In genomic region chrX:20497682-20498081, GRCm38 (mm10) we compare ENCODE assay signal across 26 mouse cellular contexts. TPM values are rescaled to one million over a fixed set of nuclear protein-coding genes. Genes with fewer than 3 reads are reported as not detected.
DNase-seq lines count a peak whose midpoint lies in the region; ATAC-seq and TF ChIP-seq lines count a peak whose summit lies in the region.
"Had no signal": no experiment of that assay in that cellular context is flagged by ENCODE, and none has a peak within 500 bp of the region (broad histone marks: within the 10 kb centered on the region; RNA-seq: fewer than 3 reads in every experiment).

No protein-coding gene starts in this region.

- no peak for TF ChIP-seq POLR2A in brain, embryonic 14.5 days (IDR thresholded peaks at IDR 0.05; ENCODE audit: borderline replicate concordance, extremely low read depth, insufficient read depth, insufficient read length, poor library complexity, severe bottlenecking)

- DNase-seq in layer of hippocampus, adult 2 months (ENCODE audit: low spot score in 2 of 2): no peak
- no peak for DNase-seq in layer of hippocampus, adult 9-11 months
- peak; percentile 43 for DNase-seq in 416B (ENCODE audit: low read depth)
- peak; percentile 1 for DNase-seq in CD4-positive helper T cell, adult 2 months (ENCODE audit: low read depth, low spot score)
- peak; percentile 7 for DNase-seq in brain, embryonic 14.5 days (ENCODE audit: low read depth)
- no peak for DNase-seq in kidney, postnatal 36 days
- DNase-seq: adrenal gland, postnatal 36 days; cerebellum, adult 8-10 months; gastrocnemius, postnatal 10 days; heart, adult 18-20 months; kidney, adult 9 months; layer of hippocampus, postnatal 36 days; lung, postnatal 14 days; right cerebral cortex, adult 18-20 months; thymus, postnatal 36 days had no signal

- ATAC-seq in megakaryocyte, adult 5-6 weeks (ENCODE audit: poor library complexity, severe bottlenecking): no peak
- ATAC-seq: inflammation-experienced regulatory T-cells, adult 6 months had no signal

- no peak overlapping the region for H3K4me3 ChIP-seq in layer of hippocampus, adult 2 months
- H3K4me3 ChIP-seq: embryonic facial prominence, embryonic 10.5 days; heart, embryonic 15.5 days; hindbrain, embryonic 10.5 days; limb, embryonic 15.5 days; liver, embryonic 15.5 days; neural tube, embryonic 12.5 days had no signal

- peak; percentile 65 for TF ChIP-seq CTCF in layer of hippocampus, adult 2 months (conservative IDR thresholded peaks at IDR 0.05)
- no peak for TF ChIP-seq CTCF in brain, embryonic 14.5 days (IDR thresholded peaks at IDR 0.05; ENCODE audit: borderline replicate concordance, extremely low read depth, insufficient read depth, insufficient read length)

- H3K27ac ChIP-seq in layer of hippocampus, adult 2 months: no peak overlapping the region
- H3K27ac ChIP-seq: embryonic facial prominence, embryonic 10.5 days; heart, embryonic 15.5 days; hindbrain, embryonic 10.5 days; limb, embryonic 15.5 days; liver, embryonic 15.5 days; neural tube, embryonic 12.5 days had no signal

RNA-seq across cellular contexts. Expression of gene Rgn, which starts 51.9 kb away (rescaled TPM):
- total RNA-seq in layer of hippocampus, adult 2 months (2021): under 1 TPM; 0.22 to 0.54 TPM
- 0.22 and 0.24 TPM in 2 replicates for polyA plus RNA-seq in brain, embryonic 14.5 days (2012; rRNA removed)
- not detected in 2 replicates for total RNA-seq in megakaryocyte, adult 5-6 weeks (2015)
- not detected in 2 replicates for total RNA-seq in megakaryocyte, adult 5-6 weeks (2017)
- total RNA-seq: common myeloid progenitor, adult 5-6 weeks; megakaryocyte-erythroid progenitor cell, adult 5-6 weeks; monocyte, adult 5-6 weeks had no signal
- polyA plus RNA-seq: inflammation-experienced regulatory T-cells, adult 6 months had no signal

Comparison
In these comparisons a context has a peak if more than half of its experiments do, and no peak if none do; other contexts are left out.
1. DNase-seq: peak in 416B (single experiment), CD4-positive helper T cell, adult 2 months (single experiment) and brain, embryonic 14.5 days (single experiment); none in layer of hippocampus, adult 2 months (0 of 2), layer of hippocampus, adult 9-11 months (single experiment) and kidney, postnatal 36 days (0 of 2).